Mouse (Mus musculus) layer of hippocampus, adult 2 months (tissue): ENCODE measurements around the gene Gpr142. TPM values are rescaled to one million over a fixed set of nuclear protein-coding genes. Genes with fewer than 3 reads are reported as not detected.

Experiments used
- DNase-seq, 2 experiments: peaks; one replicate each; pipeline ENCODE4 v3.0.0; 2022; ENCODE audit warnings: low spot score in 2 of 2
- H3K27ac ChIP-seq: fragments of 200-600 bp; 2 replicates; pipeline ENCODE4 v1.8.1; 2022
- H3K4me3 ChIP-seq: fragments of 200-600 bp; 2 replicates; pipeline ENCODE4 v1.8.1; 2022; ENCODE audit warnings: mild to moderate bottlenecking
- CTCF ChIP-seq: fragments of 200-600 bp; conservative IDR thresholded peaks from 2 replicates; pipeline ENCODE4 v1.8.1; 2022; ENCODE audit warnings: antibody characterized with exemption, mild to moderate bottlenecking, moderate library complexity
- total RNA-seq, 2 experiments: library from RNA; stranded (reverse); gene quantifications; 2 replicates each; pipeline ENCODE4 v1.2.3; 2021

Gpr142 gene
- total RNA-seq, 2 experiments from 2014 or later: not detected

DNA sequence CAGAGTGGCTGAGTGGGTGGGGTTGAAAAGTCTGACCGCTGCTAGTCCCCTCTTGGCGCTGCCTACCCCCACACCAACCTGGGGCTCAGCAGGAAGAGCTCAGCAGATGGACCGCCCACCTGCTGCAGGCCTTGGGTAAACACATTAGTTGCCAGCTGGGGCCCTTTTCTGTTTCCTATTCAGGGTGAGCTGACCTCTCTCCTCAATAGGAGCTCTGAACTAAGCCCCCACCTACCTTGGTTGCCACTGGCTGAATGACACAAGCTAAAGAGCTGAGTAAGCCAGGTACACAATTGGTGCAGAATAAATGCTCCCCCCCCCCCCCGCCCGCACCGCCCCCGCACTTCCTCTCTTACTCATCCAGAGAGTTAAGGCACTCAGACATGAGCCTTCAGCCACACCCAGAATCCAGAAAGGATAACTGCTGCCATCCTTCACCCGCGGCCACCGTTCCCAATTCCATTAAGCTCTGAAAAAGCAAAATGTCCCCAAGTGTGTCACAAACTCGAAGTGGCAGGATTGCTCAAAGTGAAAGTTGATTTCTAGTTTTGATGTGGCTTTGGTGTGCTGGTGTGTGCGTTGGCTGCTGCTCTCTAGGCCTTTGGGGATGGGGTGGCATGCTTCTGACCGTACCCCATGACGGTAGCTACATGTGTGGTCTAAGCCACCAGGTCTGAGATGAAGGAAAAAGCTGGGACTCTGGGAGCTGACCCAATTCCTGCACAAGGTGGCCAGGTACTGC is 9.1 kb downstream of the Gpr142 start:
- TF ChIP-seq CTCF: no peak
- no peak for DNase-seq
- no peak overlapping the region for H3K27ac ChIP-seq
- H3K4me3 ChIP-seq: no peak overlapping the region

GRCm38 (mm10) chr11:114809371-114809770 is 10.6 kb downstream of the Gpr142 start:
- TF ChIP-seq CTCF: peak; percentile 73
- Histone ChIP-seq H3K4me3 (no peak overlapping the region), H3K27ac (no peak overlapping the region)
- no peak for DNase-seq

DNA sequence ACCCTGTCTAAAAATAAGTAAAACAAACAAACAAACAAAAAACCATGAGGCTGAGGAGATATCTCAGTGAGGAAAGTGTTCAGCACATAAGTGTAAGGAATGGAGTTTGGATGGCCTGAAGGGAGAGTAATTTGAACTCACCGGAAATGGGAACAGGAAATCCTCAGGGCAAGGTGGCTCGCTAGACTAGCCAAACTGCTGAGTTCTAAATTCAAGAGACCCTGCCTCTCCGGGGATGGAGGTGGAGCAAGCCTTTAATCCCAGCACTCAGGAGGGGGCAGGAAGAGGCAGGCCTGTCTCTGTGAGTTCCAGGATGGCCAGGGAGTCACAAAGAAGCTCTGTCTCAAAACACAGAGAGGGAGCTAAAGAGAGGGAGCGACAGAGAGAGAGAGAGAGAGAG is 11.6 kb downstream of the Gpr142 start:
- no peak overlapping the region for H3K4me3 ChIP-seq
- H3K27ac ChIP-seq: no peak overlapping the region
- TF ChIP-seq CTCF: no peak
- DNase-seq: no peak

GRCm38 (mm10) chr11:114812731-114813240 is 14.1 kb downstream of the Gpr142 start:
- peak; percentile 97 for TF ChIP-seq CTCF
- no peak overlapping the region for H3K27ac ChIP-seq
- no peak overlapping the region for H3K4me3 ChIP-seq
- peak; percentile 83 to 96 for DNase-seq

- no peak for DNase-seq
- H3K4me3 ChIP-seq: no peak overlapping the region
These were observed 16.3 kb downstream of the Gpr142 start for GRCm38 (mm10) chr11:114814873-114815592.

GRCm38 (mm10) chr11:114816934-114817333 is 18.2 kb downstream of the Gpr142 start:
- DNase-seq: no peak
- no peak overlapping the region for H3K27ac ChIP-seq
- no peak overlapping the region for H3K4me3 ChIP-seq
- TF ChIP-seq CTCF: no peak

More at GRCm38 (mm10) chr11:114814873-114815592, 16.3 kb downstream of the Gpr142 start:
- no peak for TF ChIP-seq CTCF
- no peak overlapping the region for H3K27ac ChIP-seq

GRCm38 (mm10) chr11:114818185-114818584 is 19.5 kb downstream of the Gpr142 start:
- TF ChIP-seq CTCF: no peak
- H3K27ac ChIP-seq: no peak overlapping the region
- no peak for DNase-seq
- H3K4me3 ChIP-seq: no peak overlapping the region

DNA sequence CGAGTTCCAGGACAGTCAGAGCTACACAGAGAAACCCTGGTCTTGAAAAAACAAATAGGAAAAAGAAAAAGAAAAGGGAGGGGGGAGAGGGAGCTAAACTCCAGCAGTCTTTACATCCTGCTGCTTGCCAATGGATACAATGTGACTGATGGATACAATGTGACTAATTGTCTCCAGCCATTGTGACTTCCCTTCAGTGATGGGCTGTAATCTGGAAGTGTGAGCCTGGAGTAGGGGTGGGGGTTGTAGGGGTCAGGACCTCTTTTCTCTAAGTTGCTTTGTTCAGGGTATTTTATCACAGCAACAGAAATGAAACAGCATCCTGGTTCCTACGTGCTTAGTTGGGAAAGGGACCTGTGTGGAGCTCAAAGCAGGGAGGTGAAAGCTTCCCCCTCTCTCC is 20.4 kb downstream of the Gpr142 start:
- TF ChIP-seq CTCF: no peak
- H3K27ac ChIP-seq: no peak overlapping the region
- H3K4me3 ChIP-seq: no peak overlapping the region
- no peak for DNase-seq

DNA sequence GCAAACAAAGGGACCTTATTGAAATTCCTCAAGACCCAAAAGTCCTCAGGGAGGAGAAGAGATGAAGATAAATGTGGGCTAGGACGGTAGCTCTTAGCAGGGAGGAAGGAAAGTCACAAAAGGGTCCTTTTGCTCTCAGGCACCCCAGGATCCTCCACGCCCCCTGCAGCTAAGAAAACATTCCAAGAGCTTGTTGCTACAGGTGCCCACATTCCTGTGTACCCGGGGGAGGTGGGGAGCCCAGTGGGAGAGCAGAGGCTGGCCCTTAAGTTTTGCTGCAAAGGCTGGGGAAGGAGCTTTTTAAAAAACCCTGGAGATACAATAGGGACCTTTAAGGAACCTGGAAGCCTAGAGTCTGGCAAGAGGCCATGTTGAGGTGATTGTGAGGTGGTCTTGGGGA is 21.7 kb downstream of the Gpr142 start:
- no peak for DNase-seq
- Histone ChIP-seq H3K4me3 (no peak overlapping the region), H3K27ac (no peak overlapping the region)
- TF ChIP-seq CTCF: no peak

DNA sequence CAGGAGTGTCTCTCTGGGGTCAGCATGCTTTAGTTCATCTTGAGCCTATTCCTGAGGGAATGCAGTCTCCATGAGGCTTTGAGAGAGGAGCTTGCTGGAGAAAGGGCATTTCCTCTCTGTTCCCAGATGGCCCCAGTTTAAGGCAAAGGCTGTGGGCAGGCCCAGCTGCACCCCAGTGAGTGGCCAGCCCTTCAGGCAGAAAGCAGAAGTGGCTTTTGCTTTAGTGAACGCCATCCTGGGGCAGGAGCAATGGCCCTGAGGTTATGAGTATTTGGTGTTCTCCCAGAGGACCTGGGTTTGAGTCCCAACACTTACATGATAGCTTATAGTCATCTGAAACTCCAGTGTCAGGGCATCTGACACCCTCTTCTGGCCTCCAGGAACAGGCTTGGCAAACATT is 22.6 kb downstream of the Gpr142 start:
- TF ChIP-seq CTCF: no peak
- DNase-seq: no peak

DNA sequence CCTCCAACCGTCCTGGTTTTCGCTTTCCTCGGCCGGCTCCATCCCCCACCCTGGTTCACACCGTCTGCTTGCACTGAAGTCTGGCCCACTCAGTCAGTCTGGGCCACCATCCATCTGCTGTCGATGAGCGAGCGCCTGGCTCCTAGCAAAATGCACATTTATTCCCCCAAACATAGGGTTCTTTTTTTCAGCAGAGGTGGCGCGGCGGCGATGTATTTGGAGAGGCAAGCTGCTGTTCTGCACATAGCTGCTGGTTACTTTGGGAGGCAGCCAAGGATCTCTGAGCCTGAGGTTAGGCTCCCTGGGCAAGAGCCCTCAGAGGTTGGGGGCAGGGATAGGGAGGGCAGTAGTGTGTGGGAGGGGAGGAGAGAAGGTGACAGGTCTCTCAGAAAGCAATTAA is 24.0 kb downstream of the Gpr142 start:
- DNase-seq: peak; percentile 76 to 90
- H3K4me3 ChIP-seq: no peak overlapping the region; the same call in 1 of the 2 replicates
- TF ChIP-seq CTCF: peak; percentile 13; the same call in 1 of the 2 replicates
- peak overlapping the region; percentile 79 for H3K27ac ChIP-seq

More for the DNA sequence above, 22.6 kb downstream of the Gpr142 start:
- H3K27ac ChIP-seq: no peak overlapping the region
- H3K4me3 ChIP-seq: no peak overlapping the region

DNA sequence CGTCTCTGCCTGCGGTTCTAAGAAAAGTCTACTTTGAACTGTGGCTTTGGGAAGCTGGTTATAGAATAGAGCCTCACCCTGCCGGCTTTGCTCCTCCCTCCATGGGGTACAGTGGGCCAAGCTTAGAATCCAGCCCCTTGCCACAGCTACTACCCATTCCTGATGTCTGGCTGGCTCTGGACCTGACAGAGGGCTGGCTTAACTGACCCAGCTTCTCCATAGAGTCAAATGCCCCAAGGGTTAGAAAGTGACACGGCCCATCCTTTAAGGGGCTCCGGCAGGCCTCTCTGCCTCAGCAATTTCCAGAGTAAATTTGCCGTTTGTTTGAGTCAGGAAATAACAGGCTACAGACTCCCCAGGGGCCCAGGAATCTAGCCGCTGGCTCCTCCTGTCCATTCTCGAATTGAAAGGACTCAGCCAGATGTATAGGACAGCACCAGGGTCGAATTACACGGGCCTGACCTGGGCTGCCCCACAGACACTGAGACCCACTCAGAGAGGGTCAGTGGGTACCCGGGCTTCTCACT is 24.5 kb downstream of the Gpr142 start:
- peak overlapping the region; percentile 79 for H3K27ac ChIP-seq
- H3K4me3 ChIP-seq: no peak overlapping the region
- no peak for TF ChIP-seq CTCF
- no peak for DNase-seq

DNA sequence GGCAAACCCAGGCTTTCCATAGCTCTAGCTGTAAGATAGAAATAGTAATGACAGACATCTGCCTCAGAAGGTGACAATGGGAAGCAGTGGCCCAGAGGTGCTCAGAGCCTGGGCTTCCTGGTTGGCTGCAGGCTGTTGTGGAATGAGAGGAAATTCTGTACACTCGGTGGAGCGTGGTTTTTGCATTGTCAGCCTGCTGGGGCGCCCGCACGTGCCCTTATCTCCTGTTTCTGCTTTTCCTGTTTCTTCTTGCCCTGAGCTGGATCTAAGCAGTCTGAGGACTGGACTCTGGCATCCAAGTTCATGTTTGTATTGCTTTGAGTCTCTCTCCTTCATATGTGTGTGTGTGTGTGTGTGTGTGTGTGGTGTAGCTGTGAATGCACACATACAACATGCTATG is 28.0 kb downstream of the Gpr142 start:
- no peak overlapping the region for H3K4me3 ChIP-seq
- no peak overlapping the region for H3K27ac ChIP-seq
- no peak for TF ChIP-seq CTCF
- no peak for DNase-seq
